In the genomic region with DNA sequence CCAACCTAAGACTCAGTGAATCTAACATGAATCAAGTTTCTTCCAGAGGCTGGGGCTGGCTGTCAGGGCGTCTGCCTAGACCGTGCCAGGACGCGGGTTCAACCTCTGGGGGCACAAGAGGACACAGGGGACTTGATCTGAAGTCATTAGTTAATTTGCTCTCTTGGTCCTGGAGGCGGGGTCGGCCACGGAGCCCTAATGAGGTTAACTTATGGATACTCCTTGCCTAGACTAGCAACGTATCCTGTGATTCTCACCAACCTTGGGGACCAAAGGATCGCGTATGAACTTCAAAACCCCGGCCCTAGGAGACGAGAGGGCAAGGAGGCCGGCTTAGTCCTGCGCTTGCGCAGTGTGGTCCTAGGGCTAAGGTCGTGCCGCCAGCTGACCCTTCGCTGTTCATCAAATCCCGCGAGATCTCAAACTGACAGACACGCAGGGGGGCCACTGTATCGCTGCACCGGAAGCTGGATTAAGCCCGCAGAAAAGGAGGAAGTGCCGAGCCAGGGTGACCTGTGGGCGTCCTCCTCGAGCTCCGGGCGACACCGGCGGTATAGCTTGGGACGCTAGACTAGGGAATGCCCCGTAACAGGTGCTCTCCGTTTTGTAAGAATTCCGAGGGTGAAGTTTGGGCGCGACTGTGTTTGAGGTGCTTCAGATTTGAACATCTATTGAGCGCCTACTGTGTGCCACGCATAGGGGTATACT, we compare ENCODE assay signal across 8 mouse cellular contexts. TPM values are rescaled to one million over a fixed set of nuclear protein-coding genes. Genes with fewer than 3 reads are reported as not detected.
DNase-seq lines count a peak whose midpoint lies in the region; ATAC-seq and TF ChIP-seq lines count a peak whose summit lies in the region.

A gene (plus strand): TSS at position 348 of the 708 bp plus-strand sequence.

- no peaks in the 10 kb centered on the region for H3K9me3 ChIP-seq in hindbrain, postnatal 0 days (ENCODE audit: low read length)

- H3K9ac ChIP-seq in hindbrain, postnatal 0 days (replicated peaks; ENCODE audit: low read length): peak within 1 kb of the TSS; percentile 60

- peak; percentile 99 for DNase-seq in ZHBTc4 (ENCODE audit: low read depth, low spot score)
- DNase-seq in gastrocnemius, adult 2 months: peak; percentile 97
- peak; percentile 96 for DNase-seq in hindbrain, postnatal 0 days (ENCODE audit: low spot score)
- DNase-seq in left cerebral cortex, adult 2 months (ENCODE audit: extremely low spot score in 1 of 2, low spot score in 2 of 2): peak; percentile 68 to 87
- DNase-seq in right cerebral cortex, adult 2 months (ENCODE audit: low spot score in 2 of 2): peak; percentile 73 to 84
- peak; percentile 94 for DNase-seq in urinary bladder, postnatal 14 days (ENCODE audit: low spot score)

- TF ChIP-seq CTCF in gastrocnemius, adult 2 months (IDR thresholded peaks at IDR 0.05): no peak
- TF ChIP-seq CTCF in hindbrain, postnatal 0 days (IDR thresholded peaks at IDR 0.05; ENCODE audit: low read depth): 0 out of 2 replicates have a peak, but pooled peaks have one; percentile 8
- no peak for TF ChIP-seq CTCF in left cerebral cortex, adult 2 months (IDR thresholded peaks at IDR 0.05)

- peak within 1 kb of the TSS; percentile 93 for H3K27ac ChIP-seq in gastrocnemius, adult 2 months
- peak within 1 kb of the TSS; percentile 56 for H3K27ac ChIP-seq in hindbrain, postnatal 0 days
- H3K27ac ChIP-seq in left cerebral cortex, adult 2 months: peak within 1 kb of the TSS; percentile 84

- H3K27me3 ChIP-seq in hindbrain, postnatal 0 days (ENCODE audit: insufficient read depth, low read length): no peaks in the 10 kb centered on the region

- intact Hi-C loops in gastrocnemius, adult 2 months (cut with DNase I): loop anchor here (2.0 kb wide), 1 partner anchor 32 kb away; a partner anchor contains a TSS
- intact Hi-C loops in left cerebral cortex, adult 2 months (cut with DNase I): no loop called here

- H3K4me2 ChIP-seq in hindbrain, postnatal 0 days (ENCODE audit: low read depth, low read length): peak within 1 kb of the TSS; percentile 61

- ATAC-seq in common myeloid progenitor, adult 5-6 weeks (replicated peaks; ENCODE audit: low read depth, poor library complexity, severe bottlenecking): peak; percentile 98
- peak; percentile 97 for ATAC-seq in hindbrain, postnatal 0 days
- peak; percentile 98 for ATAC-seq in megakaryocyte, adult 5-6 weeks (ENCODE audit: poor library complexity, severe bottlenecking)

- no peaks in the 10 kb centered on the region for H3K4me1 ChIP-seq in hindbrain, postnatal 0 days (ENCODE audit: insufficient read depth, low read length)

- no peaks in the 10 kb centered on the region for H3K36me3 ChIP-seq in hindbrain, postnatal 0 days (ENCODE audit: insufficient read depth, low read length)

- WGBS in hindbrain, postnatal 0 days: under 1% methylated on average over 39 of the region's 39 CpGs

- peak within 1 kb of the TSS; percentile 91 for H3K4me3 ChIP-seq in gastrocnemius, adult 2 months
- H3K4me3 ChIP-seq in hindbrain, postnatal 0 days (ENCODE audit: low read length): peak within 1 kb of the TSS; percentile 49
- peak within 1 kb of the TSS; percentile 65 for H3K4me3 ChIP-seq in left cerebral cortex, adult 2 months

RNA-seq across cellular contexts. Expression of the gene that starts here (rescaled TPM):
- 47.0 and 55.7 TPM in 2 replicates for total RNA-seq in common myeloid progenitor, adult 5-6 weeks (2017)
- total RNA-seq in gastrocnemius, adult 2 months (2021): 10 to 100 TPM; 56.3 to 98.8 TPM
- 10.2 and 13.4 TPM in 2 replicates for total RNA-seq in hindbrain, postnatal 0 days (2014; rRNA removed)
- polyA plus RNA-seq in hindbrain, postnatal 0 days (2015; fragmentation: Nextera tagmentation; extraction: Ambion mirVana): 20.3 and 22.7 TPM in 2 replicates
- total RNA-seq in left cerebral cortex, adult 2 months (2021): 10 to 100 TPM; 29.3 to 30.0 TPM
- total RNA-seq in megakaryocyte, adult 5-6 weeks (2015): 14.3 and 18.9 TPM in 2 replicates
- total RNA-seq in megakaryocyte, adult 5-6 weeks (2017): 52.4 and 52.9 TPM in 2 replicates

Comparison
In these comparisons a context has a peak if more than half of its experiments do, and no peak if none do; other contexts are left out.
1. Peak in every context shown above with its lines: DNase-seq, ATAC-seq, H3K4me3 ChIP-seq and H3K27ac ChIP-seq.